Mouse (Mus musculus): ENCODE measurements around the gene Gm45711. TPM values are rescaled to one million over a fixed set of nuclear protein-coding genes. Genes with fewer than 3 reads are reported as not detected.
"Not testable (repeated sequence)": the region's sequence is repeated elsewhere in the genome, so short reads cannot be mapped to it uniquely, and the experiment has no call there.

Gene Gm45711
- polyA plus RNA-seq, 1 experiment from 2014 or later: not detected

GRCm38 (mm10) chr8:104339983-104340232 lies 30.0 kb upstream of the Gm45711 start:
- no peaks in the 10 kb centered on the region for H3K9me3 ChIP-seq

GRCm38 (mm10) chr8:104339229-104339982 lies 29.5 kb upstream of the Gm45711 start, which contains the start of gene Cmtm3:
Gene Cmtm3 (plus strand): TSS chr8:104339410.
- DNase-seq (ENCODE audit: low spot score): peak; percentile 33
- Histone ChIP-seq H3K27me3 (ENCODE audit: insufficient read depth, poor library complexity, severe bottlenecking) (no peaks in the 10 kb centered on the region), H3K27ac (peak within 1 kb of the TSS; percentile 93)

More at GRCm38 (mm10) chr8:104339983-104340232, 30.0 kb upstream of the Gm45711 start:
- H3K27me3 ChIP-seq (ENCODE audit: insufficient read depth, poor library complexity, severe bottlenecking): no peaks in the 10 kb centered on the region
- H3K27ac ChIP-seq: peak overlapping the region; percentile 93
- no peak for DNase-seq (ENCODE audit: low spot score)
- H3K4me3 ChIP-seq: peak overlapping the region; percentile 70
- WGBS: 3% methylated on average over 6 of the region's 6 CpGs
- peaks cover 33% of the 10 kb centered on the region for H3K4me1 ChIP-seq (replicated peaks)
- peaks cover 10% of the 10 kb centered on the region; the same call in 1 of the 2 replicates for H3K36me3 ChIP-seq

DNA sequence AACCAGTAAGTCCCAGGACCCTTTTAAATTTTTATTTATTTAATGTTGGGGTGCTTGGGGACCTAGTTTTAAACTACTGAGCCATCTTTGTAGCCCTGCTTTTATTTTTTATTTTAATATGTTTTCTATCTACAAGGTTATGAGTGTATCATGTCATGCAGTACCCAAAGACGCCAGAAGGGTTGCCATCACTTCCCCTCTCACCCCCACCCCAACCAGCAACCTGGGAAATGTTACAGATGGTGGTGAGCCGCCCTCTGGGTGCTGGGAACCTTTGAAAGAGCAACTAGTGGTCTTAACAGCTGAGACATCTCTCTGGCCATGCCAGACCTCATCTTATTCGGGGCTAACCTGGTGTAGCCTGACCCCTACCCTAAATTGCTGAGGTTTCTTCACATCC lies 28.0 kb upstream of the Gm45711 start:
- Histone ChIP-seq H3K27ac (no peak overlapping the region), H3K9me3 (no peaks in the 10 kb centered on the region), H3K4me3 (no peak overlapping the region), H3K27me3 (ENCODE audit: insufficient read depth, poor library complexity, severe bottlenecking) (no peaks in the 10 kb centered on the region), H3K36me3 (peaks cover 2% of the 10 kb centered on the region; the same call in 1 of the 2 replicates), H3K4me1 (replicated peaks) (peaks cover 25% of the 10 kb centered on the region)
- 45% methylated on average over 3 of the region's 3 CpGs for WGBS
- no peak for DNase-seq (ENCODE audit: low spot score)

More at GRCm38 (mm10) chr8:104339229-104339982, 29.5 kb upstream of the Gm45711 start, which contains the start of gene Cmtm3:
- 16% methylated on average over 18 of the region's 18 CpGs for WGBS
- Histone ChIP-seq H3K4me3 (peak within 1 kb of the TSS; percentile 70), H3K9me3 (no peaks in the 10 kb centered on the region), H3K36me3 (peaks cover 5% of the 10 kb centered on the region; the same call in 1 of the 2 replicates), H3K4me1 (replicated peaks) (peaks cover 33% of the 10 kb centered on the region)

DNA sequence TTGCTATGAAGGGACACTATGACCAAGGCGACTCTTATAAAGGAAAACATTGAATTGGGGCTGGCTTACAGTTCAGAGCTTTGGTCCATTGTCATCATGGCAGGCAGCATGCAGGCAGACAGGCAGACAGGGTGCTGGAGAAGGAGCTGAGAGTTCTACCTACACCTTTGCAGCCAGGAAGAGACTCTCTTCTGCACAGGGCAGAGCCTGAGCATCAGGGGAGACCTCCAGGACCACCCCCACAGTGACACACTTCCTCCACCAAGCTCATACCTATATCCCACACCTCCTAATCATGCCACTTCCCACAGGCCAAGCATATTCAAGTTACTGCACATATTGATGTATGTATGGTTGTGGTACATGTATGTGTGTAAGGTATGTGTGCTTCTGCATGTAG lies 26.9 kb upstream of the Gm45711 start:
- Histone ChIP-seq H3K9me3 (no peaks in the 10 kb centered on the region), H3K4me1 (replicated peaks) (peaks cover 23% of the 10 kb centered on the region), H3K27me3 (ENCODE audit: insufficient read depth, poor library complexity, severe bottlenecking) (no peaks in the 10 kb centered on the region), H3K27ac (no peak overlapping the region), H3K36me3 (no peaks in the 10 kb centered on the region), H3K4me3 (no peak overlapping the region)
- no peak for DNase-seq (ENCODE audit: low spot score)
- 84% methylated on average over 1 of the region's 1 CpGs for WGBS

GRCm38 (mm10) chr8:104334196-104334595 lies 24.3 kb upstream of the Gm45711 start:
- peaks cover 2% of the 10 kb centered on the region; the same call in 1 of the 2 replicates for H3K4me1 ChIP-seq (replicated peaks)
- DNase-seq (ENCODE audit: low spot score): no peak
- H3K36me3 ChIP-seq: no peaks in the 10 kb centered on the region
- H3K27me3 ChIP-seq (ENCODE audit: insufficient read depth, poor library complexity, severe bottlenecking): no peaks in the 10 kb centered on the region
- H3K9me3 ChIP-seq: no peaks in the 10 kb centered on the region
- 74% methylated on average over 1 of the region's 1 CpGs for WGBS
- no peak overlapping the region for H3K27ac ChIP-seq
- H3K4me3 ChIP-seq: no peak overlapping the region

GRCm38 (mm10) chr8:104333786-104334185 lies 23.9 kb upstream of the Gm45711 start:
- H3K4me3 ChIP-seq: no peak overlapping the region
- H3K4me1 ChIP-seq (replicated peaks): no peaks in the 10 kb centered on the region
- WGBS: 80% methylated on average over 5 of the region's 5 CpGs
- no peaks in the 10 kb centered on the region for H3K36me3 ChIP-seq
- no peaks in the 10 kb centered on the region for H3K9me3 ChIP-seq
- no peak overlapping the region for H3K27ac ChIP-seq
- no peaks in the 10 kb centered on the region for H3K27me3 ChIP-seq (ENCODE audit: insufficient read depth, poor library complexity, severe bottlenecking)
- DNase-seq (ENCODE audit: low spot score): no peak

DNA sequence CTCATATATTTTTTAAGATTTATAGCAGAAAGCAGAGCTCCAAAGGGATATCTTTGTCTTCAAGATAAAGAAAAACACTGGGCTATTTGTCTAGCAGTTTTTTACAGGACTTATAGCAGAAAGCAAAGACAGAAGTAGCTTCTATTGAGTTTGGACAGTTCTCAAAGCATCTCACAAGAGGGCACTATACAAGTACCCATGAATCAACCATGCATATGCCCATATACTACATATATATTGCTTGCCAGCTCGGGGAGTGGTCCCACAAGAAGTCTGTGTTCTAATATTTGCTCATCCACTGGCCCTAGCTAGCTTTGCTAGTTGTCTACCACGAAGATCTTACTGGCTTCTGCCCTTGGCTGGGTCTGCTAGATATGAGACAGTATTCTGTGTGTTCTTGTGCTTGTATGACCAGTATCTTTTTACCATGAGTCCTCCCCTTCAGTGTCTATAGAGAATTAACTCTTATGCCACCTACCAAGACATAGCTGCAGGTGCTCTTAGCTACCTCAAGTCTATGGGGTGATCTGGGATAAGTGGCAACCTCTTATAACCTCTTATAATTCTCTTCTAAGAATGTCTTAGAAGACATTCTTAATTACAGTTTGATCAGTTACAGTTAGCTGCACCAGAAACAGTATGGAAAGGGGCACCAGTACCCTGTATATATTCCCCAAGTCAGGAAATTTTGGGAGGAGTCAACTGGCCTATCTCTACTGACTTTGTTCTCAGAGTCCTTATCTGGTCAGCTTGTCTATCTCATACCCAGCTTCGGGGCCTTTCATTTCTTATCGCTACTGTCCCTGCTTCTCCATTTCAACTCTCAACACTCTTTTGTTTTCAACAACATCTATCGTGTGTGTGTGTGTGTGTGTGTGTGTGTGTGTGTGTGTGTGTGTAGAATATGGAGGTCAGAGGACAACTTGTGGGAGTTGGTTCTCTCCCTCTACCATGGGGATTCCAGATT lies 23.1 kb upstream of the Gm45711 start:
- no peaks in the 10 kb centered on the region for H3K9me3 ChIP-seq
- no peaks in the 10 kb centered on the region for H3K36me3 ChIP-seq
- no peak for DNase-seq (ENCODE audit: low spot score)
- 78% methylated on average over 5 of the region's 5 CpGs for WGBS
- no peak overlapping the region for H3K4me3 ChIP-seq
- H3K27ac ChIP-seq: no peak overlapping the region
- no peaks in the 10 kb centered on the region for H3K4me1 ChIP-seq (replicated peaks)
- H3K27me3 ChIP-seq (ENCODE audit: insufficient read depth, poor library complexity, severe bottlenecking): no peaks in the 10 kb centered on the region

DNA sequence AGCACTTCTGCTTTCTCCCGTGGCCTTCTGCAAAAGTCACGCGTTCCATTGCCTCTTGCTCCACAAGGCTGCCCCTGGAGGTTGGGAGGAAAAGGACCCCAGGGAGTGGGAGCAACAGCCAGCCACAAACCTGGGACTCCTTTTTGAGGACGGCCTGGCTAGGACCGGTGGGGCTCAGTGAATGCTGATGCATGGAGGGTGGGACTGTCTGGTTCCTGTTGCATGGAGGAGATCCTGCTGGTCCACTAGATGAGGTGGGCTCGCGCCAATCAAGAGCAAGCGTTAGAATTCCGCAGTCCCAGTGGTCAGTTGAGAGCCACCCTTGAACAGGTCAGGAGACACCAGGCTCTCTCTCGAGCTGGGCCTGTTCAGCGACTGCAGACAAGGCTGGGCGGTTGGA lies 12.0 kb upstream of the Gm45711 start, which contains the start of gene Cmtm2b:
Cmtm2b (plus strand) TSS at position 301 of the 400 bp plus-strand sequence.
- not testable (repeated sequence) for H3K27ac ChIP-seq; H3K36me3 ChIP-seq; H3K9me3 ChIP-seq; DNase-seq (ENCODE audit: low spot score); H3K4me3 ChIP-seq; H3K27me3 ChIP-seq (ENCODE audit: insufficient read depth, poor library complexity, severe bottlenecking); H3K4me1 ChIP-seq (replicated peaks)
- 87% methylated on average over 12 of the region's 12 CpGs for WGBS

- DNase-seq (ENCODE audit: low spot score): not testable (repeated sequence)
These were observed 11.4 kb upstream of the Gm45711 start, which contains the start of gene Gm11020 for GRCm38 (mm10) chr8:104321267-104321666. Gene Gm11020 (plus strand): TSS chr8:104321567.

GRCm38 (mm10) chr8:104313311-104313710 lies 3.4 kb upstream of the Gm45711 start:
- DNase-seq (ENCODE audit: low spot score): no peak
- Histone ChIP-seq H3K36me3 (no peaks in the 10 kb centered on the region), H3K4me1 (replicated peaks) (no peaks in the 10 kb centered on the region), H3K27ac (no peak overlapping the region), H3K9me3 (no peaks in the 10 kb centered on the region), H3K4me3 (no peak overlapping the region), H3K27me3 (ENCODE audit: insufficient read depth, poor library complexity, severe bottlenecking) (no peaks in the 10 kb centered on the region)
- 70% methylated on average over 4 of the region's 4 CpGs for WGBS

More at GRCm38 (mm10) chr8:104321267-104321666, 11.4 kb upstream of the Gm45711 start, which contains the start of gene Gm11020:
- H3K36me3 ChIP-seq; H3K4me1 ChIP-seq (replicated peaks); H3K9me3 ChIP-seq; H3K27ac ChIP-seq; H3K4me3 ChIP-seq; H3K27me3 ChIP-seq (ENCODE audit: insufficient read depth, poor library complexity, severe bottlenecking): not testable (repeated sequence)
- 90% methylated on average over 11 of the region's 11 CpGs for WGBS

DNA sequence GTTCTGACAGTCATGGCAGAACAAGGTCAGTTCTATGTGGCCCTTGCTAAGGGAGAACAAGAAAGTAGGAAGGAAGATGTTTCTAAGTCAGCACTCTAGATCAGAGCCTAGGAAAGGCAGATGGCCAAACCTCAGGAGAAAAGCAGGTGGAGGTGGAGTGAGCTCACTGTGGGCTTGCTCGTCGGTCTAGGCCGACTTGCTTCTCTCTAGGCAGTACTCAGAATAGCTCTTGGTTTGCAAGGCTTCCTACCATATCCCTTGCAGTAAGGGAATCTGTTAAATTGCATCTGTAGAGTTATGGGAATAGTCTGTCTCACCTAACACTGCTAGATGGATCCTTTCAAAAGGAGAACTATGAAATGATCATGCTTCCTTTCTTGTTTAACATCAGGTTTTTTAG lies 2.1 kb upstream of the Gm45711 start:
- 95% methylated on average over 3 of the region's 3 CpGs for WGBS
- DNase-seq (ENCODE audit: low spot score); H3K27ac ChIP-seq; H3K36me3 ChIP-seq; H3K4me1 ChIP-seq (replicated peaks); H3K27me3 ChIP-seq (ENCODE audit: insufficient read depth, poor library complexity, severe bottlenecking); H3K4me3 ChIP-seq; H3K9me3 ChIP-seq: not testable (repeated sequence)

- H3K4me3 ChIP-seq; H3K4me1 ChIP-seq (replicated peaks); H3K27ac ChIP-seq; DNase-seq (ENCODE audit: low spot score); H3K9me3 ChIP-seq; H3K27me3 ChIP-seq (ENCODE audit: insufficient read depth, poor library complexity, severe bottlenecking); H3K36me3 ChIP-seq: not testable (repeated sequence)
- WGBS: 70% methylated on average over 6 of the region's 6 CpGs
These were observed 1.5 kb downstream of the Gm45711 start for GRCm38 (mm10) chr8:104308341-104308740.

GRCm38 (mm10) chr8:104304962-104305361 lies 4.9 kb downstream of the Gm45711 start:
- Histone ChIP-seq H3K9me3 (no peaks in the 10 kb centered on the region), H3K36me3 (no peaks in the 10 kb centered on the region), H3K4me3 (no peak overlapping the region), H3K27me3 (ENCODE audit: insufficient read depth, poor library complexity, severe bottlenecking) (no peaks in the 10 kb centered on the region), H3K27ac (no peak overlapping the region), H3K4me1 (replicated peaks) (peaks cover 20% of the 10 kb centered on the region)
- no peak for DNase-seq (ENCODE audit: low spot score)
- WGBS: 90% methylated on average over 11 of the region's 11 CpGs
